Mouse (Mus musculus) midbrain, embryonic 16.5 days (tissue): ENCODE measurements around the gene Ddx58. TPM values are rescaled to one million over a fixed set of nuclear protein-coding genes. Genes with fewer than 3 reads are reported as not detected.

ENCODE experiments used
- ATAC-seq: fragments of 200-750 bp; cut with Nextera tagmentation; 2 replicates; pipeline ENCODE4 v1.8.0; 2017; ENCODE audit warnings: moderate TSS enrichment
- H3K27ac ChIP-seq: fragments of 300-500 bp; sonication (generic); 2 replicates; pipeline ENCODE4 v1.5.1; 2014; ENCODE audit warnings: mild to moderate bottlenecking, low read length, mixed read lengths
- H3K27me3 ChIP-seq: fragments of 300-500 bp; sonication (generic); 2 replicates; pipeline ENCODE4 v1.6.1; 2014; ENCODE audit warnings: low read depth, low read length, mixed read lengths; ENCODE audit not compliant: control insufficient read depth, insufficient read depth
- H3K36me3 ChIP-seq: fragments of 300-500 bp; sonication (generic); 2 replicates; pipeline ENCODE4 v1.6.1; 2014; ENCODE audit warnings: mild to moderate bottlenecking, low read length, moderate library complexity, mixed read lengths; ENCODE audit not compliant: control insufficient read depth, insufficient read depth
- H3K4me1 ChIP-seq: fragments of 300-500 bp; sonication (generic); 2 replicates; pipeline ENCODE4 v1.6.1; 2014; ENCODE audit warnings: mild to moderate bottlenecking, low read length, mixed read lengths; ENCODE audit not compliant: control insufficient read depth, insufficient read depth
- H3K4me2 ChIP-seq: fragments of 300-500 bp; sonication (generic); 2 replicates; pipeline ENCODE4 v1.6.1; 2014; ENCODE audit warnings: mild to moderate bottlenecking, low read length, mixed read lengths
- H3K4me3 ChIP-seq: fragments of 300-500 bp; sonication (generic); 2 replicates; pipeline ENCODE4 v1.5.1; 2014; ENCODE audit warnings: low read depth, mild to moderate bottlenecking, low read length, moderate library complexity, mixed read lengths
- H3K9ac ChIP-seq: fragments of 300-500 bp; sonication (generic); 2 replicates; pipeline ENCODE4 v1.6.1; 2014; ENCODE audit warnings: low read depth, low read length, mixed read lengths
- H3K9me3 ChIP-seq: fragments of 300-500 bp; sonication (generic); replicated peaks from 2 replicates; pipeline ENCODE4 v1.6.1; 2014; ENCODE audit warnings: mild to moderate bottlenecking, low read length, mixed read lengths; ENCODE audit not compliant: control insufficient read depth, poor library complexity, severe bottlenecking
- WGBS: fragments of 180-500 bp; shearing (Covaris S2); extraction: QIAGEN DNeasy Blood & Tissue Kit; methylation state at CpG from one replicate; pipeline ENCODE4 v1.1.7; 2014; 5-methylcytosine and 5-hydroxymethylcytosine counted together
- polyA plus RNA-seq: library from polyadenylated mRNA; unstranded; fragments of >200 nt; fragmentation: Nextera tagmentation; extraction: Ambion mirVana; gene quantifications from 2 replicates; pipeline ENCODE4 v1.2.1, GENCODE M21; 2015

Gene Ddx58
- polyA plus RNA-seq, 1 experiment from 2014 or later, result 2.4 TPM

- Histone ChIP-seq H3K36me3 (no peaks in the 10 kb centered on the region), H3K4me1 (no peaks in the 10 kb centered on the region), H3K4me2 (no peak overlapping the region), H3K4me3 (no peak overlapping the region), H3K27ac (no peak overlapping the region), H3K9me3 (no peaks in the 10 kb centered on the region), H3K27me3 (no peaks in the 10 kb centered on the region), H3K9ac (no peak overlapping the region)
- no peak for ATAC-seq
- WGBS, result 67% methylated on average over 18 of the region's 18 CpGs
These were observed 82.8 kb downstream of the Ddx58 start for GRCm38 (mm10) chr4:40156582-40157499.

DNA sequence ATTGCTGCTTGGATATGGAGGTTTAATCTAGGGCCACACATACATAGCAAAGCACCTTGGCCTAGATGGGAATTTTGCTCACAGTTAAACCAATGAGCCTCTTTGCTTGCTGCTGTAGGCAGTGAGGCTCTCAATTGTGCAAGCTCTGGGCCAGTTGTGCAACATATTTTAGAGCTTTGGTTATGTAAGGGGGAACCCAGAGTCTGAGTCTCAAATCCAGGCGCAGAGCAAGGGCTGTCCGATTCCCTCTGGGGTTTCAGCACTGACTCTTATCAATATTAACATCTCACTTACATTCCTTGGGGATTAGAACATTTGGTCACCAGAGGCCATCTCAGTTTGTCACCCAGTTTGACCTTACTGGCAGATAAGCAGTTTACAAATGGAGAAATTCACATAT lies 83.5 kb downstream of the Ddx58 start:
- H3K27me3 ChIP-seq, result no peaks in the 10 kb centered on the region
- 88% methylated on average over 2 of the region's 2 CpGs for WGBS
- ATAC-seq, result no peak
- no peak overlapping the region for H3K4me3 ChIP-seq
- no peak overlapping the region for H3K27ac ChIP-seq
- no peak overlapping the region for H3K4me2 ChIP-seq
- no peaks in the 10 kb centered on the region for H3K36me3 ChIP-seq
- no peaks in the 10 kb centered on the region for H3K4me1 ChIP-seq
- H3K9me3 ChIP-seq, result no peaks in the 10 kb centered on the region
- no peak overlapping the region for H3K9ac ChIP-seq

DNA sequence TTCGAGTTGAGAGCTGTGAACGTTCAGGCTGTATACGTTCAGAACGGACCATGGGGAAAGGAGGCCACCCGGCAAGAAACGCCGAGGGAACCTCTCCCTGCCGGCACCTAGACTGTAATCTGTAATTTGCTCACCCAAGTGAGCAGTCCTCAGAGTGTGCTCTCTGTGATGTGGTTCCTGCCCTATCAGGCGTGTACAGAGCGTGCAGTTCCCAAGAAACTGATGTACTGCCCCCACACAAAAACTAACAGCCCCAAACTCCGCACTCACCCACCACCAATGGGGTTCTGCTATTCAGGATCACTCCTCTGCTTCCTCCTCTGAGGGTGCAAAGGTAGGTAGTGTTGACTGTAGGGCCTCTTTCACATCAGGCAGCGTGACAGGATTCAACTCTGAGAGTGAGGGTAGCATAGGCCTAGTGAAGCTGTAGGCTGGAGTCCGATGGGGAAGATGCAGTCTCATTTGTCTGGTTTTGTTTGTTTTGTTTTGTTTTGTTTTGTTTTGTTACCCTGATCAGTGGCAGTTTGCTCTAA lies 84.1 kb downstream of the Ddx58 start:
- Histone ChIP-seq H3K4me3 (no peak overlapping the region), H3K4me2 (no peak overlapping the region), H3K27ac (no peak overlapping the region), H3K9ac (no peak overlapping the region), H3K36me3 (no peaks in the 10 kb centered on the region), H3K9me3 (no peaks in the 10 kb centered on the region), H3K4me1 (no peaks in the 10 kb centered on the region), H3K27me3 (no peaks in the 10 kb centered on the region)
- 89% methylated on average over 13 of the region's 13 CpGs for WGBS
- ATAC-seq, result no peak

DNA sequence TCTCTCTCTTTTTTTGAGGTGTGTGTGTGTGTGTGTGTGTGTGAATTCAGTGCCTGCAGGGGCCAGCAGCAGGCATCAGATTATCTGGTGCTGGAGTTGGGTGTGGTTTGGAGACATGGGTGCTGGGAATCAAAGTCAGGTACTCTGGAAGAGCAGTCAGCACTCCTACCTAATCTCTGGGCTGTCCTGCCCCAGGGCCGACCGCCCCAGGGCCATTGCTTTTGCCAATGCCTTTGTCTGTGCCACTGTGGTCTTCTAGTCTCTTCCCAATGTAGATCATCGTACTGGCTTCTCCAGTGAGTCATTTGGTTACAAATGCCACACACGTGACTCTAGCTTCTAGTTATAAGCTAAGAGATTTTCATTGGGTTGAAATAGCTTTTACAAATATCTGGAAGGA lies 84.9 kb downstream of the Ddx58 start:
- WGBS, result 92% methylated on average over 4 of the region's 4 CpGs
- ATAC-seq, result no peak
- H3K36me3 ChIP-seq, result no peaks in the 10 kb centered on the region

More for the DNA sequence above, 84.9 kb downstream of the Ddx58 start:
- Histone ChIP-seq H3K9ac (no peak overlapping the region), H3K27ac (no peak overlapping the region), H3K27me3 (no peaks in the 10 kb centered on the region), H3K4me1 (no peaks in the 10 kb centered on the region), H3K9me3 (no peaks in the 10 kb centered on the region), H3K4me2 (no peak overlapping the region), H3K4me3 (no peak overlapping the region)

Other genes starting within 250 kb of the Ddx58 start
- gene Aco1, start 96.7 kb downstream of the Ddx58 start, polyA plus RNA-seq, result 46.0 and 46.3 TPM in 2 replicates
- 10.1 and 15.6 TPM in 2 replicates for gene Smim27, start 29.8 kb upstream of the Ddx58 start, polyA plus RNA-seq
- gene Topors, start 30.0 kb upstream of the Ddx58 start, polyA plus RNA-seq, result 28.6 and 31.9 TPM in 2 replicates
- 311 and 351 TPM in 2 replicates for gene Ndufb6, start 39.6 kb upstream of the Ddx58 start, polyA plus RNA-seq
- gene Tmem215, start 232.4 kb upstream of the Ddx58 start, polyA plus RNA-seq, result 1.1 and 1.2 TPM in 2 replicates